Comparison of ENCODE assay signal across 18 mouse cellular contexts in genomic region chr5:120428990-120429389, GRCm38 (mm10). TPM values are rescaled to one million over a fixed set of nuclear protein-coding genes. Genes with fewer than 3 reads are reported as not detected.
DNase-seq lines count a peak whose midpoint lies in the region; ATAC-seq and TF ChIP-seq lines count a peak whose summit lies in the region.
"Had no signal": no experiment of that assay in that cellular context is flagged by ENCODE, and none has a peak within 500 bp of the region (broad histone marks: within the 10 kb centered on the region; RNA-seq: fewer than 3 reads in every experiment).

No protein-coding gene starts in this region.

- no peaks in the 10 kb centered on the region for H3K9me3 ChIP-seq in hindbrain, embryonic 10.5 days
- no peaks in the 10 kb centered on the region for H3K9me3 ChIP-seq in limb, embryonic 11.5 days (ENCODE audit: control insufficient read depth, low read length)
- H3K9me3 ChIP-seq: heart, embryonic 15.5 days had no signal

- peaks cover 30% of the 10 kb centered on the region for H3K4me1 ChIP-seq in hindbrain, embryonic 10.5 days (replicated peaks)
- H3K4me1 ChIP-seq in limb, embryonic 11.5 days (ENCODE audit: control insufficient read depth, insufficient read depth, low read length), result no peaks in the 10 kb centered on the region
- no peaks in the 10 kb centered on the region for H3K4me1 ChIP-seq in thymus, adult 2 months (replicated peaks; ENCODE audit: control insufficient read depth, insufficient read depth, low read length)

- WGBS in hindbrain, embryonic 10.5 days, result 3% methylated on average over 5 of the region's 6 CpGs
- WGBS in limb, embryonic 11.5 days, result 1% methylated on average over 5 of the region's 6 CpGs
- WGBS in thymus, adult 2 months, result 7% methylated on average over 5 of the region's 6 CpGs

- TF ChIP-seq CTCF in thymus, adult 2 months (IDR thresholded peaks at IDR 0.05; ENCODE audit: borderline replicate concordance, control insufficient read depth, extremely low read depth, insufficient read depth, low read length, poor library complexity), result no peak

- no peak for ATAC-seq in limb, embryonic 11.5 days (ENCODE audit: insufficient number of reproducible peaks, low FRiP score, low TSS enrichment, low read depth)
- ATAC-seq: activated CD4-positive, CD25-positive, alpha-beta regulatory T cell, adult 4 months had no signal

- H3K27ac ChIP-seq in hindbrain, embryonic 10.5 days, result 0 out of 2 replicates have a peak overlapping the region, but pooled peaks have one; percentile 16
- H3K27ac ChIP-seq in limb, embryonic 11.5 days (replicated peaks; ENCODE audit: low read depth, low read length), result no peak overlapping the region
- no peak overlapping the region for H3K27ac ChIP-seq in thymus, adult 2 months (ENCODE audit: control insufficient read depth, insufficient read depth, low read length)
- H3K27ac ChIP-seq: heart, embryonic 15.5 days; macrophage had no signal

- no peak overlapping the region for H3K4me2 ChIP-seq in limb, embryonic 11.5 days (ENCODE audit: low read depth, severe bottlenecking)
- H3K4me2 ChIP-seq: heart, embryonic 15.5 days had no signal

- peak overlapping the region; percentile 30 for H3K4me3 ChIP-seq in hindbrain, embryonic 10.5 days
- no peak overlapping the region for H3K4me3 ChIP-seq in limb, embryonic 11.5 days (ENCODE audit: low read depth, low read length)
- no peak overlapping the region for H3K4me3 ChIP-seq in thymus, adult 2 months (ENCODE audit: control insufficient read depth, insufficient read depth, low read length)
- H3K4me3 ChIP-seq: heart, embryonic 15.5 days had no signal

- TF ChIP-seq POLR2A in thymus, adult 2 months (IDR thresholded peaks at IDR 0.05; ENCODE audit: control insufficient read depth, extremely low read depth, insufficient read depth, low read length, poor library complexity), result no peak

- peak; percentile 85 for DNase-seq in ZHBTc4 (ENCODE audit: low read depth, low spot score)
- DNase-seq in hindbrain, embryonic 10.5 days (ENCODE audit: low spot score), result peak; percentile 20
- peak; percentile 29 for DNase-seq in limb, embryonic 11.5 days (ENCODE audit: low spot score)
- peak; percentile 37 for DNase-seq in neural tube, embryonic 10.5 days (ENCODE audit: extremely low spot score, low spot score)
- DNase-seq in thymus, adult 2 months, result no peak
- DNase-seq in urinary bladder, postnatal 25 days (ENCODE audit: low spot score), result no peak
- DNase-seq in embryo, embryonic 9.5 days (ENCODE audit: extremely low spot score), result no peak
- DNase-seq: adrenal gland, postnatal 25 days; cerebellum, adult 9-10 months; embryo, embryonic 11 days; kidney, adult 8-10 months; kidney, postnatal 4 days; lung, adult 2 months; right cerebral cortex, postnatal 25 days; thymus, adult 18-20 months had no signal

- H3K9ac ChIP-seq in limb, embryonic 11.5 days (ENCODE audit: low read length), result no peak overlapping the region
- H3K9ac ChIP-seq: heart, embryonic 15.5 days had no signal

- no peaks in the 10 kb centered on the region for H3K36me3 ChIP-seq in hindbrain, embryonic 10.5 days
- H3K36me3 ChIP-seq in limb, embryonic 11.5 days (ENCODE audit: control insufficient read depth, insufficient read depth, low read length), result no peaks in the 10 kb centered on the region
- H3K36me3 ChIP-seq in thymus, adult 2 months (ENCODE audit: control insufficient read depth, insufficient read depth, low read length), result no peaks in the 10 kb centered on the region
- H3K36me3 ChIP-seq: heart, embryonic 15.5 days had no signal

- H3K27me3 ChIP-seq in hindbrain, embryonic 10.5 days (ENCODE audit: insufficient read depth, poor library complexity, severe bottlenecking), result peaks cover 100% of the 10 kb centered on the region
- peaks cover 87% of the 10 kb centered on the region for H3K27me3 ChIP-seq in limb, embryonic 11.5 days (ENCODE audit: control insufficient read depth, insufficient read depth, low read length)
- H3K27me3 ChIP-seq in thymus, adult 2 months (ENCODE audit: control insufficient read depth, insufficient read depth, low read length), result peaks cover 4% of the 10 kb centered on the region

RNA-seq across cellular contexts. Expression of gene Lhx5, which starts 2.5 kb away (rescaled TPM):
- 12.1 and 34.0 TPM in 2 replicates for polyA plus RNA-seq in hindbrain, embryonic 10.5 days (2016; fragmentation: Nextera tagmentation; extraction: Ambion mirVana)
- not detected in 2 replicates for polyA plus RNA-seq in limb, embryonic 11.5 days (2014; fragmentation: Nextera tagmentation; extraction: Ambion mirVana)
- 0.03 and 0.23 TPM in 2 replicates for polyA plus RNA-seq in thymus, adult 2 months (2012; rRNA removed)
- polyA plus RNA-seq: activated CD4-positive, CD25-positive, alpha-beta regulatory T cell, adult 4 months; heart, embryonic 15.5 days; lung, adult 2 months; macrophage had no signal

RNA-seq across cellular contexts. Expression of gene Sdsl, which starts 43.6 kb away (rescaled TPM):
- polyA plus RNA-seq in hindbrain, embryonic 10.5 days (2016; fragmentation: Nextera tagmentation; extraction: Ambion mirVana), result 6.2 and 7.9 TPM in 2 replicates
- polyA plus RNA-seq in limb, embryonic 11.5 days (2014; fragmentation: Nextera tagmentation; extraction: Ambion mirVana), result 4.0 and 4.2 TPM in 2 replicates
- 1.8 and 2.5 TPM in 2 replicates for polyA plus RNA-seq in thymus, adult 2 months (2012; rRNA removed)
- polyA plus RNA-seq: activated CD4-positive, CD25-positive, alpha-beta regulatory T cell, adult 4 months; macrophage had no signal

RNA-seq across cellular contexts. Expression of gene Sds, which starts 47.3 kb away (rescaled TPM):
- not detected in 2 replicates for polyA plus RNA-seq in hindbrain, embryonic 10.5 days (2016; fragmentation: Nextera tagmentation; extraction: Ambion mirVana)
- not detected in 2 replicates for polyA plus RNA-seq in limb, embryonic 11.5 days (2014; fragmentation: Nextera tagmentation; extraction: Ambion mirVana)
- polyA plus RNA-seq in thymus, adult 2 months (2012; rRNA removed), result 0.65 and 0.75 TPM in 2 replicates
- polyA plus RNA-seq: activated CD4-positive, CD25-positive, alpha-beta regulatory T cell, adult 4 months; heart, embryonic 15.5 days; macrophage had no signal

Comparison
In these comparisons a context has a peak if more than half of its experiments do, and no peak if none do; other contexts are left out.
1. DNase-seq: peak in ZHBTc4 (single experiment), hindbrain, embryonic 10.5 days (single experiment), limb, embryonic 11.5 days (single experiment) and neural tube, embryonic 10.5 days (single experiment); none in thymus, adult 2 months (single experiment), urinary bladder, postnatal 25 days (single experiment) and embryo, embryonic 9.5 days (single experiment).
2. RNA of gene Lhx5, which starts 2.5 kb away (polyA plus RNA-seq): 12.1 to 34.0 TPM in hindbrain, embryonic 10.5 days; not detected in limb, embryonic 11.5 days and 0.03 to 0.23 TPM in thymus, adult 2 months; every median in the first group is over 10 times any median in the second.